19 mouse cellular contexts compared by ENCODE assay signal in the genomic region with DNA sequence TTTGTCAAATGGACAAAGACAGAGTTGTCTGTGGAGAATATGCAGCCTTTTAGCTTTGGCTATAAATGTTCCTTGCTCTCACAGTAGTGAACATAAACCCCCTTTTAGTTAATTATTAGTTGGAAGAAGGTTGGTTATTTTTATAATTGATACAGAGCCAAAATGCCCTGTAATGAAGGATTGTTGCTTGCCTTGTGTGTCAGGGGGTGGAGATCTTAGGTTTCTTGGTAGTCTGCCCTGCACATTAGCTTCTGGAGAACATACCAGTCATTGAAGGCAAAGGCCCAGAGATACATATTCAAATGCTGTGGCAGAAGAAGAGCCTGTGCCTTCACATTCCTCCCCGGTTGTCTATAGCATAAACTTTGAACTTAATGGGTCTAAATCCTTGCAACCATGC. TPM values are rescaled to one million over a fixed set of nuclear protein-coding genes. Genes with fewer than 3 reads are reported as not detected.
DNase-seq lines count a peak whose midpoint lies in the region; ATAC-seq lines count a peak whose summit lies in the region.
"Had no signal": no experiment of that assay in that cellular context is flagged by ENCODE, and none has a peak within 500 bp of the region (broad histone marks: within the 10 kb centered on the region; RNA-seq: fewer than 3 reads in every experiment).

No protein-coding gene starts in this region.

- no peak overlapping the region for H3K27ac ChIP-seq in kidney, embryonic 14.5 days (ENCODE audit: low read depth, low read length)
- H3K27ac ChIP-seq in intestine, embryonic 16.5 days (ENCODE audit: low read length): peak overlapping the region; percentile 28
- H3K27ac ChIP-seq in kidney, embryonic 15.5 days: peak overlapping the region; percentile 61
- H3K27ac ChIP-seq: embryonic facial prominence, embryonic 15.5 days; forebrain, embryonic 10.5 days; heart, embryonic 13.5 days; hindbrain, embryonic 14.5 days had no signal

- peaks cover 8% of the 10 kb centered on the region; the same call in 1 of the 2 replicates for H3K4me1 ChIP-seq in kidney, embryonic 14.5 days (ENCODE audit: control insufficient read depth, insufficient read depth, low read length)
- H3K4me1 ChIP-seq in intestine, embryonic 16.5 days (ENCODE audit: control insufficient read depth, insufficient read depth, low read length): peaks cover 4% of the 10 kb centered on the region; the same call in 1 of the 2 replicates
- peaks cover 8% of the 10 kb centered on the region; the same call in 1 of the 2 replicates for H3K4me1 ChIP-seq in kidney, embryonic 15.5 days
- H3K4me1 ChIP-seq: embryonic facial prominence, embryonic 15.5 days had no signal

- H3K4me2 ChIP-seq in kidney, embryonic 14.5 days (replicated peaks; ENCODE audit: low read depth, low read length): no peak overlapping the region
- H3K4me2 ChIP-seq in intestine, embryonic 16.5 days (ENCODE audit: low read depth, low read length): no peak overlapping the region
- H3K4me2 ChIP-seq in kidney, embryonic 15.5 days: no peak overlapping the region
- H3K4me2 ChIP-seq: embryonic facial prominence, embryonic 15.5 days; heart, embryonic 13.5 days; hindbrain, embryonic 14.5 days had no signal

- intact Hi-C loops in heart, postnatal 10 days (cut with DNase I): no loop called here
- intact Hi-C loops in heart, postnatal 25 days (cut with DNase I): no loop called here

- H3K4me3 ChIP-seq in kidney, embryonic 14.5 days (ENCODE audit: low read length): no peak overlapping the region
- no peak overlapping the region for H3K4me3 ChIP-seq in intestine, embryonic 16.5 days (ENCODE audit: low read length)
- no peak overlapping the region for H3K4me3 ChIP-seq in kidney, embryonic 15.5 days (replicated peaks)
- H3K4me3 ChIP-seq: embryonic facial prominence, embryonic 15.5 days; erythroblast, embryonic 14.5 days; forebrain, embryonic 10.5 days; heart, embryonic 13.5 days had no signal

- 82% methylated on average over 1 of the region's 1 CpGs for WGBS in kidney, embryonic 14.5 days
- WGBS in intestine, embryonic 16.5 days: 45% methylated on average over 1 of the region's 1 CpGs
- WGBS in kidney, embryonic 15.5 days: 69% methylated on average over 1 of the region's 1 CpGs

- no peaks in the 10 kb centered on the region for H3K9me3 ChIP-seq in kidney, embryonic 14.5 days (ENCODE audit: control insufficient read depth, low read length)
- H3K9me3 ChIP-seq in intestine, embryonic 16.5 days (ENCODE audit: control insufficient read depth, low read length): no peaks in the 10 kb centered on the region
- H3K9me3 ChIP-seq in kidney, embryonic 15.5 days (replicated peaks): no peaks in the 10 kb centered on the region
- H3K9me3 ChIP-seq: embryonic facial prominence, embryonic 15.5 days; forebrain, embryonic 10.5 days; heart, embryonic 13.5 days had no signal

- no peak for ATAC-seq in kidney, embryonic 14.5 days (ENCODE audit: low FRiP score, low TSS enrichment)
- ATAC-seq in intestine, embryonic 16.5 days: peak; percentile 38; the same call in 1 of the 2 replicates
- no peak; the same call in 1 of the 2 replicates for ATAC-seq in kidney, embryonic 15.5 days (replicated peaks; ENCODE audit: low FRiP score)
- ATAC-seq: forebrain, embryonic 14.5 days had no signal

- no peaks in the 10 kb centered on the region for H3K27me3 ChIP-seq in kidney, embryonic 14.5 days (ENCODE audit: control insufficient read depth, insufficient read depth, low read length)
- H3K27me3 ChIP-seq in intestine, embryonic 16.5 days (replicated peaks; ENCODE audit: control insufficient read depth, insufficient read depth, low read length): no peaks in the 10 kb centered on the region
- no peaks in the 10 kb centered on the region for H3K27me3 ChIP-seq in kidney, embryonic 15.5 days
- H3K27me3 ChIP-seq: CH12.LX; embryonic facial prominence, embryonic 15.5 days; heart, embryonic 13.5 days had no signal

- peak; percentile 31 for DNase-seq in kidney, adult 18-20 months
- DNase-seq in kidney, postnatal 36 days: peak; percentile 33 to 67
- DNase-seq in heart, postnatal 10 days: no peak
- DNase-seq in heart, postnatal 25 days (ENCODE audit: low spot score): no peak
- DNase-seq: adrenal gland, postnatal 25 days; cerebellum, adult 2 months; cerebellum, postnatal 10 days; gastrocnemius, postnatal 36 days; heart, adult 11 months had no signal

- H3K9ac ChIP-seq in kidney, embryonic 14.5 days (ENCODE audit: low read depth, low read length): no peak overlapping the region
- no peak overlapping the region for H3K9ac ChIP-seq in intestine, embryonic 16.5 days (ENCODE audit: low read depth, low read length)
- H3K9ac ChIP-seq in kidney, embryonic 15.5 days: no peak overlapping the region
- H3K9ac ChIP-seq: embryonic facial prominence, embryonic 15.5 days; heart, embryonic 13.5 days; hindbrain, embryonic 14.5 days had no signal

- H3K36me3 ChIP-seq in kidney, embryonic 14.5 days (ENCODE audit: control insufficient read depth, insufficient read depth, low read length): no peaks in the 10 kb centered on the region
- no peaks in the 10 kb centered on the region for H3K36me3 ChIP-seq in intestine, embryonic 16.5 days (ENCODE audit: control insufficient read depth, insufficient read depth, low read length)
- H3K36me3 ChIP-seq in kidney, embryonic 15.5 days: no peaks in the 10 kb centered on the region
- H3K36me3 ChIP-seq: embryonic facial prominence, embryonic 15.5 days; forebrain, embryonic 10.5 days; heart, embryonic 13.5 days had no signal

RNA-seq across cellular contexts. Expression of a gene that starts 37.0 kb away (rescaled TPM):
- polyA plus RNA-seq in kidney, embryonic 14.5 days (2014; fragmentation: Nextera tagmentation; extraction: Ambion mirVana): 34.1 and 40.7 TPM in 2 replicates
- polyA plus RNA-seq in intestine, embryonic 16.5 days (2015; fragmentation: Nextera tagmentation; extraction: Ambion mirVana): 11.6 and 17.4 TPM in 2 replicates
- 39.7 and 40.2 TPM in 2 replicates for polyA plus RNA-seq in kidney, embryonic 15.5 days (2015; fragmentation: Nextera tagmentation; extraction: Ambion mirVana)
- 10 to 100 TPM in 1 of 2 experiments, 1 to 10 TPM in 1; 9.6 to 12.9 TPM for total RNA-seq in heart, postnatal 10 days (2021)
- 10 to 100 TPM in 1 of 2 experiments, 1 to 10 TPM in 1; 9.3 to 16.5 TPM for total RNA-seq in heart, postnatal 25 days (2021)
- total RNA-seq: CH12.LX had no signal
- polyA plus RNA-seq: erythroblast, embryonic 14.5 days had no signal

Comparison
In these comparisons a context has a peak if more than half of its experiments do, and no peak if none do; other contexts are left out.
1. DNase-seq: peak in kidney, adult 18-20 months (single experiment) and kidney, postnatal 36 days (2 of 2); none in heart, postnatal 10 days (0 of 2) and heart, postnatal 25 days (single experiment).